Mouse (Mus musculus): ENCODE measurements around the gene Denr. TPM values are rescaled to one million over a fixed set of nuclear protein-coding genes. Genes with fewer than 3 reads are reported as not detected.

Gene Denr
- total RNA-seq (2021), result 10 to 100 TPM; 70.7 to 76.0 TPM
- long read RNA-seq, transcript Denr-201 (8 exons, 2,339 nt), result major isoform, 34 of 46 reads
- long read RNA-seq, partial matches to known transcripts, result 8 of 46 reads
- long read RNA-seq, other reads (novel, unspliced or antisense), result 3 of 46 reads

DNA sequence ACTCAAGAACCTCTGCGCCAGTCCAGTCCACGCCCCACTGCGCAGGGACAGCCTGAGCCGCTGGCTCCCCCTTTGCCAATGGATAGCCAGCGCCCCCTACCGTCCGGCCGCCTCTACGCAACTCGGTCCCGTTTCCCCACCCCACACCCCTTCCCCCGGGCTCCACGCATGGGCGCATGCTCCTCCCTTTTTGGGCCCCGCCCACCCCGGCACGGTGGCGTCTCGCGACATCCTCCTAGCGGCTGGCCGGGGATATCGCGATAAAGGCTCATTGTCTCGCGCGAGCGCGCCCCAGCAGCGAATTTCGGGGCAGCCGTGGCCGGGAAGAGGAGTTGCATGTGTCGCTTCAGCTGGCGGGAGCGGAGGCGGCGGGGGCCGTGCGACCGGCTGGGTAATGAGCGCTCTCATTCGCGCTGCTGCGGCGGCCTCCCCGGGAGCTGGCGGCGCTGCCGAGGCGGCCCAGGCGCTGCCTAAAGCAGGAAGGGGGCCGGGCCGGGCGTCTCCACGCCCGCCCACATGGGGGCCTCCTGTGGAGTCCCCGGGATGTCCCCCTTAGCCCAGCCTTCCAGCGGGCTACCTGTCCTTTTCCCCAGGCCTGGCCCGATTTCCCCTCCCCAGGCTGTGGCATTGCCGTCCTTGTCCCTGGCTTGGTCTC is at the start of gene Denr:
TSS of gene Denr (plus strand) at position 200 of the 655 bp plus-strand sequence.
- DNase-seq (ENCODE audit: low spot score in 2 of 2), result peak; percentile 100

DNA sequence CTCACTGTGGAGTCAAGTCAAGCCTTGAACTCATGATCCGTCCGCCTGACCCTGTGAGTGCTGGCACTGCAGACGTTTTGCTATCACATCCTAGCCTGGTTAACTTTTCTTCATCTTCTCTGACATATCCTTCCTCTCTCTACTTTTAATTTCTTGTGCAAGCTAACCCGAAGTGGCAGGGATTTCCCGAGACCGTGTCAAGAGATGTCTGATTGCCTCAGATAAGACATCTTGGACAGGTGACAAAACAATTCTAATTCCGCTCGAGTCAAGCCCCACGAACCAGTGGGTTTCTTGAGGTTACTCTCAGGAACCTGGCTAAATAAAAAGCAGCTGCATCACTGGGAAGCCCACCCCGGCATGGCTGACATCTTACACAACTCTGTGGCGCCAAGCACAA is 48.2 kb upstream of the Denr start:
- no peak for DNase-seq (ENCODE audit: low spot score in 2 of 2)

DNA sequence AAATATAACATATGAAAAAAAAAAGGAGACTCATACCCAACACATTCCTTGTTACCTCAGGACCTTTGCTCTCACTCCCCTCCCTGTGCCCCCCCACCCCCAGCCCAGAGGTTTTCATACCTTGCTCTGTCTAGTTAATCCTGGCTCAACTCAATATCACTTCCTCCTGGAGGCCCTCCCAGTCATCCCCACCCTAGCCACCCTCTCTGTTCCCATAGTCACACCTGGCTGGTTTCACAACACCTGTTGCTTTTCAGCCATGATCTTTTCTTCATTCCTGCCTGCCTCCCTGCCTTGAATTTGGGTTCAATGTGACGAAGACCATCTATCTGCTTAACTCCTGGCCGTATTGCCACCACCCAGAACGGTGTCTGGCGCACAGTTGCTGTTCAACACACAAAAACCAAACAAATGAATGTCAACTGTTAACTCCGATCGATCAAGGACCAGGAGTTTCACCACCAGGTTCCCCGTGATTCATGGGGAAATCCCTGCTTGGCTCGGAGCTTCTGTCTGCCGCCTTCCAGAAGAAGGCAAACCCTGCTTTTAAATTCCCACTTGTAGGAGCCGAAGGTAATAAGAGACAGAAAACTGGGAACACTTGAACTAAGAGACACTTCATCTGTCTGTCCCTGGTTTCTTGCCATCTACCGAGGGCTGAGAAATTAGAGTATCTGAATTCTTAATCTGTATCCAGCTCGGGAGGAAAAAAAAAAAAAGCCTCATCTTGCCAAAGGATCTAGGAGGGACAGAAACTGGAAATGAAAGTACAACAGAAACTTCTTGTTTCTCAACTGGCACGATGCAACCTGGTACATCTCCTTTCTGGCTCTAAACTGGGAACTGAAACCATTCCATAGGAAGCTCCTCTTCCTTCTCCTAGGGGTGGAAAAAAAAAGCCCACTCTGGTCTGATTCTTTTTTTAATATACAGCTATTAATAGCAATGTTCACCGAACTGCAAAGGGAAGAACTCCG is 44.3 kb upstream of the Denr start:
- no peak for DNase-seq (ENCODE audit: low spot score in 2 of 2)

DNA sequence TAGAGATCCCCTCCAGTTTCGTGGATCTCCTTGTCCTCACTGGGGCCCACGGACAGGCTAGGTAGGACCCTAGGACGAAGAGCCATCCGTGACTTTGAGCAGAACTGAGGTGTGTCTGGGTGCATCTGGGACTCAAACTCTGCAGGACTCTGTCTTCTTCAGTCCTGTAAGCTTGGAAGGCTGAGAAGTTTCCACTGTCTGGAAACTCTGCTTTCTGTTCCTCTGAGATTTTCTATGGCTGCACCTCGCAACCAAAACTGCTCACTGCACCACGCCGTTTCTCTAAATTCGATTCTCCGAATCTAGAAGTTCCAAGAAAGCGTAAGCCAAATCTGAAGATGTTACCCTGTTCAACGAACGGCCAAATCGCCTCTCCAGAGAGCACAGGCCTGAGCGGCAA is 43.0 kb upstream of the Denr start:
- no peak for DNase-seq (ENCODE audit: low spot score in 2 of 2)

DNA sequence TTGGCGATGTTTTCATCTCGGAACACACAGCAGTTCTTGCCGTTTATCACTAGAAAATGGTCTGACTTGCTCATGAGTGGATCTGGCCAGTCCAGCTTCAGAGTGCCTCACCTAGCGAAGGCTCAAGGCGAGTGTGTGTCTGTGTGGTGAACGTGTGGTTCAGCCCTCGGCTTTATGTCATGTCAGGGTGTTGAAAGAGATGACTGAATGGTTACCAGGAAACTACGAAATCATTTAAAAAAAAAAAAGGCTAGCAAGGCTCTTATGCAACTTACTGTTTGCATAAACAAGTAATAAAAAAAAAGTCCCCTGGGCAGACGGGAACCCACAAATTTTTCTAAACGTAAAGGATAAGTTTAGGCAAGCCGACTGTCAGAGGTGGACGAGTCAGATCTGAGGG is 41.6 kb upstream of the Denr start, which contains the start of gene Hcar2:
TSS of gene Hcar2 (minus strand) at position 135 of the 400 bp plus-strand sequence.
- no peak for DNase-seq (ENCODE audit: low spot score in 2 of 2)

DNA sequence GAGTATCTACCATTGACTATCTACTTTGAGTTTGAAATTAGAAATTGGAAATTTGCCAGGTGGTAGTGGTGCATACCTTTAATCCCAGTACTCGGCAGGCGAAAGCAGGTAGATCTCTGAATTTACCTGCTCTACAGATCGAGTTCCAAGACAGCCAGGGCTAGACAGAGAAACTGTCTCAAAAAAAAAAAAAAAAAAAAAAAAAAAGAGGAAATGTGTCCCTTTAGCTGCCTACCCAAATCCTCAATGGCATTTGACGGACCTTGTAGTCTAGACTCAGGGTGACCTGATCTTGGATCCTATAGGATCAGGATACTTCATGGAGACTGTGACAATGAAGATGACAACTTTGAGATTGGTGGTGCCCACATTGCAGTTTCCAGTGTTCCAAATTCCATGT is 40.5 kb upstream of the Denr start:
- DNase-seq (ENCODE audit: low spot score in 2 of 2), result no peak

DNA sequence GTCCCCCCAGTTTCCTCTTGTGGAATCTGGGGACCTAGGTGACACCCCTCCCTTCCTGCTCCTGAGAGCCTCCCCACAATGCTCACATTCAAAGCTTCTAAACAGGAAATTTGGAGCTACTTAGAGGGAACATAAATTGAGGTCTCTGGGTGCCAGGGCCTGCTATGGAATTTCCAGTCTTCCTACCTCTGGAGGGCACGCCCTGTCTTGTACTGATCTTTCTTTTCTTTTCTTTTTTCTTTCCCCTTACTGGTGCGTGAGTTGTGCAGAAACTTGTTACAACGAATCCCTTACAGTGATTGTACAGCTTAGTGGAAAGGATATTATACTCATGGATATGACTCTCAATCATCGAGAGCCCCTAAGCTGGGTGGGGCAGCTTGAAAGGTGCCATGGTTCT is 37.4 kb upstream of the Denr start:
- no peak for DNase-seq (ENCODE audit: low spot score in 2 of 2)

DNA sequence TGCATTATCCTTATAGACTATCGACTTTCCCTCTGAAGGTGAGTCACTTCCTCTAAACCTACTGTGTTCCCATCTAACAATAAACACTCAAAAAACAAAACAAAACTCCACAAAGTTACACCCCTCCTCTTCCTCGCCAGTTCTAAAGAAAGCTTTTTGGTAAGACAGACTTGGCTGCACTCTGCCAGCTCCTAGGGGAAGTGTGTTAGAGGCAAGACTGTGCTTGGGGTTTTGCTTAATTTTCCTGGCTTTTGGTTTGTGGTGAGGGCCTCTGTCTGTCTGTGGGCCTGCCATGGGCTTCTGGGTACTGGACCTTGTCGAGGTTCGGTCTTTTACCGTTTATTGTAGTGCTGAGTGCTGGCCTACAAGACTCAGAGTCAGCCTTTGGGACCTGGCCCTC is 32.8 kb upstream of the Denr start:
- DNase-seq (ENCODE audit: low spot score in 2 of 2), result no peak

DNA sequence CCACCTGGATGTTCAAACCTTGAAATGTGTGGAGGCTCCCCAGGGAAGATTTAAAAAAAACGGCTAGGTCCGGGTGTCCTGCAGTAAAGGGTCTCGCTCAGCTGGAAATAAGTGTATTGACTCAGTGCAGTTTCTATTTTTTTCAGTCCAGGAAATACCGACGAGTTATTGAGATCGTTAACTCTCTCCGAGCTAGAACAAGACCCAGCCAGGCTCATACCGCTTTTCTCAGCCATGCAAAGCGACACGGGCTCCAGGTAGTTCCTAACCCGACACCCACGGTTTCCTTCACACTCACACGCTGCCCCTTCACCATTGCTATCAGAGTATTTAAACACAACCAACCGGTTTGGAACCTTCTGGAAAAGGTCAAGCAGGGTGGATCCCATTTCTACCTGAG is 28.9 kb upstream of the Denr start:
- no peak for DNase-seq (ENCODE audit: low spot score in 2 of 2)

DNA sequence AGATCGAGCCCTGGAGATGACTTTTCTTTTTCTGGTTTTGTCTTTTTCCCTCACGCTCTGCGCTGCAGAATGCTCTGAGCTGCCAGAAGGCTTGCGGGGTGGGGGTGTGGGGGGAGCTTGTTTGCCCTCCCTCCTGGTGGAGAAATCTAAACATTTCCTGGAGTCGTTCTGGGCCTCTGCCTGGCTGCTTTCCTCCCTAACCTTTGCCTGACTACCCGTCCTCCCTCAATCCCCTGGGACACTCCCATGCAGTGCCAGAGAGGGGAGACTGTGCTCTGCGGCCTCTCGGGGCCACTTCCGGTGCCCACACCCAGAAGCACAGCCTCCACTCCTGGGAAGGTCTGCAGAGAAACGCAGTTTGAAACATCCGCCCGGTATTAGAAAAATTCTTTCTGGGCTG is 27.0 kb upstream of the Denr start, which contains the start of gene Hcar1:
TSS of gene Hcar1 (minus strand) at position 93 of the 400 bp plus-strand sequence.
- DNase-seq (ENCODE audit: low spot score in 2 of 2), result no peak

DNA sequence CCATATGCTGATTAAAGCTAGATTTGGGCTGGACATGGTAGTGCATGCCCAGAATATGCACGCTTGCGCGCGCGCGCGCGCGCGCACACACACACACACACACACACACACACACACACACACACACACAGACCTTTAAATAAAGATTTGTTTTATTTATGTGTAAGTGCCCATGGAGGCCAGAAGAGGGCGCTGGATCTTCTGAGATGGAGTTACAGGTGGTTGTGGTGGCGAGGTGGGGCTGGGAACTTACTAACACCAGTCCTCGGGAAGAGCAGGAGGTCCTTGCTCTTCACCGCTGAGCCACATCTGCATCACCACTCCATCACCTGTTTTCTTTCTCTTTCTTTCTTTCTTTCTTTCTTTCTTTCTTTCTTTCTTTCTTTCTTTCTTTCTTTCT is 26.2 kb upstream of the Denr start:
- no peak for DNase-seq (ENCODE audit: low spot score in 2 of 2)

DNA sequence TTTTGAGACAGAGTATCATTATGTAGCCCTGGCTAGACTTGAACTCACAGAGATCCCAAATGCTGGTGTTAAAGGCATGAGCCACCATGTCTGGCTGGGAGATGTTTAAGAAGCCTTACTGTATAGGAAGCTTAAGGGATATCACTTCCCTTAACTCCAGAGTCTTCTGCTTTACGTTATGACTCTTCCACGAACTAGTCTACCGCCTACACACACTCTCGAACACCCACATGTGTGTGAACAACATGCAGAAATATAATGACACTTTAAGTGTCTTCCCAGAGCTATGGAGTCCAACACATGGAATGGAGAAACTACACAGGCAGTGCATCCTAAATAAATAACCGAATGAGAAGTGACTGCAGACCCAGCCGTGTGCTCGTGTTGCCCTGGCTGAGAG is 23.1 kb upstream of the Denr start:
- DNase-seq (ENCODE audit: low spot score in 2 of 2), result no peak

DNA sequence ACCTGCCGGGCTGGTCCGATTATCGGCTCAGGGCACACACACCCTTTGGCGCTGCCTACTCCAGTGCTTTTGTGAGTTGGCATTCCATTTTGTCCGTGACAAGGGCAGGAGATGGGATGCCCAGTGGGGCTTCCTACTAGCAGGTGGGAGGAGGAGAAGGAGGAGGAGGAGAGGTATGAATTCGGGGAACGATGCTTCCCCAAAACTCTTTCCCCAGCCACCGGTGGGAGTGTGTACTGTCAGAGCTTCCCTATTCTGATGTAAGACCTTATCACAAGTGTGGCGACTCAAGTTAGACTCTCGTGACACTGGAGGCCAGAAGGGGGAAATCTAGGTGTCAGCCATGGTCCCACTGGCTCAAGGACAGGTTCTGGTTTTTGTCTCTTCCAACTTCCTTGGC is 22.6 kb upstream of the Denr start:
- no peak for DNase-seq (ENCODE audit: low spot score in 2 of 2)

DNA sequence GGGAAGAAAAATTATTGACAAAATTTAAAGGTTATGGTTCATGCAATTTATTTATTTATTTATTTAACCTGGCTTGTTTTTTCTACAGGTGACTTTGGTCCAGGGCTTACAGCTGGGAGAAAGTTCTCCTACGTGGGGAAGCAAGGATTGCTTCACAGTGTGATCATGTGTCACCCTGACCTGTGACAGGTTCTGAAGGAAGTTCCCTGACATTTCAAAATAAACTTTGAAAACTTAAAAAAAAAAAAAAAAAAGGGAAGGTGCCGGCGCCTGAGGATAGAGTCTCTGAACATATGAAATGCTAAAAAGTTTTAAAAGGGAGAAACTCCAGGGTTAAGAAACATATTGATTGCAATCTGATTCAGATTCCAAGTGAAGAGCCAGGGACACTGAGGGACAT is 20.6 kb upstream of the Denr start:
- DNase-seq (ENCODE audit: low spot score in 2 of 2), result no peak

DNA sequence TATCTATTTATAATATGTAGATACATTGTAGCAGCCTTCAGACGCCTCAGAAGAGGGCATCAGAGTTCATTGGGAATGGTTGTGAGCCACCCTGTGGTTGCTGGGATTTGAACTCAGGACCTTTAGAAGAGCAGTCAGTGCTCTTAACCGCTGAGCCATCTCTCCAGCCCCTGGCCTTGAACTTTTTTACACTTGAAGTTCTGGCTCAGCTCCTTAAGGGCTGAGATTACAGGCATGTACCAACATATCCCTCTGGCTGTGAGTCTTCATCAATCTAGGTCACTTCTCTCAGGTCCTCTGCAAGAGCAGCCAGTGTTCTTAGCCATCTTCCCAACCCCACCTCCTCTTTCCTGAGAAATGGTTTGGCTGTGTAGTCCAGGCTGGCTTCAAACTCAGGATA is 16.7 kb upstream of the Denr start:
- no peak for DNase-seq (ENCODE audit: low spot score in 2 of 2)

DNA sequence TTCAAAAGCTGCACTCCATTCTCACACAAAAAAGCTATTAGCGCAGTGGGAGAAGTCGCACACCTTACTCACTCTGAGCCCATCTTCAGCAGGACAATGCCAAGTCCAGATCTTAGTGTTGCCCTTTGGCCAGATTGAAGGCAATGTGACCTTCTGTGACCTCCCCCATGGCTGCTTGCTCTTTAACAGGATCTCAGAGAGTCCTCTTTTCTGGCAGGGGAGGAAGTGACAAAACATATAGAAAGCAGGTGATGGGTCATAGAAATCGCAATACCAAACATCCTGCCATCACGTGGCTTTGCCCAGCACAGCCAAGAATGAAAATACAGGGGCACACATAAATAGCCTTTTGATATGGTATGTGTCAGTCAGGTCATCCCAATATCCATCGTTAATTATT is 16.0 kb upstream of the Denr start:
- DNase-seq (ENCODE audit: low spot score in 2 of 2), result no peak

DNA sequence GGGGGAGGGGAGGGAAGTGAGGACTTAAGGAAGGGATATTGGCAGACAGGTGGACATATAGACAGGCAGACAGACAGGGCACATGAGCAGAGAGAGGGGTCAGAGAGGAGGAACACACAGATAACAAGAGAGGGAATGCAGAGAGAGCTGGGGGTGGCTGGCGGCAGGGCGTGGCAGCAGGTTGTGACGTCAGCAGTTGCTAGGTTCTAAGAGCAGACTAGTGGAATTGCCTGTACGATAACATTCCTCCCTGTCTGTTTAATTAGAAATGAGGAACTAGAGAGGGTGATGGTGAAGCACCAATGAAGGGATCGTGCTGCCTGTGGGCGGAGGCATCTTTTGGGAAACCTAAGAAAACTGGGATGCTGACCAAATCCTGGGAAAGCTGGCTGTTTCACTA is 15.3 kb upstream of the Denr start:
- peak; percentile 52 to 64 for DNase-seq (ENCODE audit: low spot score in 2 of 2)

DNA sequence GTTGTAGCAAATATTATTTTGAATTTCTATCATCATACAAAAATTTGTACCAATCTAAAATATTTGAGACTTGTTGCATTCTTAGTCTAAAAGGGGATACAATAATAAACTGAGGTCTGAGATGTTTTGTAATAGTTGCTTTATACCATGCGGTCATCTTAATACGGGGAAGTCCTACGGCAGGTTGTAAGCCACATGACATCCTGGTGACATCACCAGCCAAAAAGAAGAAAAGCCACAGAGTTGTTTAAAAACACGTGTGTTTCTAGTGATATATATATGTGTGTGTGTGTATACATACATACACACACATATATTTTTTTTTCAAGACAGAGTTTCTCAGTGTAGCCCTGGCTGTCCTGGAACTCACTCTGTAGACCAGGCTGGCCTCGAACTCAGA is 13.5 kb upstream of the Denr start:
- no peak for DNase-seq (ENCODE audit: low spot score in 2 of 2)

DNA sequence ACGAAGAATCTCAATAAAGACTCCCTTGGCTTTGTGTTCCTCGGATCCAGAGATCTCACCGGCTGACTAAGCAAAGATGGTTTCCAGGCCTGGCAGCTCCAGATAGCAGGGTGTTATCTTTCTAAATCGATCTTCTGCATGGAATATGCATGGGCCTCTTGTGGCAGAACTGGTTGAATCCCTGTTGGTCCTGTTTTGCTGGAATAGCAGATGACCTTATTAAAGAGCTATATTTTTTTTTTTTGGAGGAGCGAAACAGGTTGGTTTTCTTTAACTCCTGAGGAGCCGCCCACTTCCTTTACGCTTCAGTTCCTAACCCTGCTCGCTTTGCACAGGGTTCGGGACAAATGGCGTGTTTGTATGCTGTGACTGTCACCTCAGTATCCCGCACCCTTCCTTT is 10.6 kb upstream of the Denr start:
- DNase-seq (ENCODE audit: low spot score in 2 of 2), result no peak

DNA sequence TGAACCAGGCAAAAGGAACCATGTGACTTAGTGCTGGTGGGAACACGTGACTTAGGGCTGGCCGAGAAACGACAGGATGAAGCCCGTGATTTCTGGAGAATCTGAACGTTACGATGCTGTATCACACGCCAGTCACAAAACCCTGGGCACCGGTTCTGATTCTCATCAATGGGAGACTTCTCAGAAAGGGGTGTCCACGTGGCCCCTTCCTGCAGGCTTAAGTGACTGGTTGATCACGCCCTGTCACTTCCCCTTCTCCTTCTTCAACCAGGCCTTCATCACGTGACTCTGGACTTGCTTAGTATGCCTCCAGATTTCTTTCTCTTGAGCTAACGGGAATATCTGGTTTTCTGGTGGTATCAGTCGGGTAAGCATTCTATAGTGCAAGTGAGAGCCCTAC is 9.6 kb upstream of the Denr start:
- DNase-seq (ENCODE audit: low spot score in 2 of 2), result no peak

DNA sequence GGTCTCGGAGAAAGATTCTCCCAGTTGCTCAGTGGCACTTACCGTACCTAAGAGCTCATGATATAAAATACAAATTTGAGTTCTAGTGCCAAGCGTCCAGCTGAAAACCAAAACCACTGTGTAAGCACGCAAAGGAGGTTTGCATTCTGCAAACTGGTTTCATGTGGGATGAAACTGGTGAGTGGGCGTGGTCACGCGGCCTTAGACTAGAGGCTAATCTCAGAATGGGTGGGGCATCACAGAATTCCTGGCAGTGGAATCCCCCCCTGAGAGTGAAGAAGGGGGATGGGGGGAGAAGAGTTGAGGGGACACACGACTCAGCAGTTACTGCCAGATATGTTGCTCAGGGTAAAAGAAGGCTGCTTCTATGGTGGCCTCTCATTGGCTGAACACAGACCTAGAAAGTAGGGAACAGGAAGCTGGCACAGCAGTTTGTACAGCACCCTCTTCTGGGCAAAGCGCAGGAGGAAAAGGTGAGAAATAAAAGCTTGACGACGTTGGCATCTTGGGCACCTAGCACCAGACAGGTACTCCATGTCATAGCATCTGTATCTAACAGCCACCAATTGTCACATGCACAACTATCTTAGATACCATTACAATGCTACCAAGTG is 2.8 kb upstream of the Denr start:
- no peak for DNase-seq (ENCODE audit: low spot score in 2 of 2)

Data from layer of hippocampus, postnatal 10 days (tissue).